Mouse (Mus musculus) CH12F3 (cell line): Measurements from ENCODE around the gene Tmem151b.

Source experiments
- in situ Hi-C: fragments of 300-500 bp; cut with MboI; formaldehyde crosslinking; loops from 2 replicates; pipeline ENCODE4 v1.14.3; 2020; ENCODE audit warnings: low sequenced_read_pairs

The Tmem151b gene

DNA sequence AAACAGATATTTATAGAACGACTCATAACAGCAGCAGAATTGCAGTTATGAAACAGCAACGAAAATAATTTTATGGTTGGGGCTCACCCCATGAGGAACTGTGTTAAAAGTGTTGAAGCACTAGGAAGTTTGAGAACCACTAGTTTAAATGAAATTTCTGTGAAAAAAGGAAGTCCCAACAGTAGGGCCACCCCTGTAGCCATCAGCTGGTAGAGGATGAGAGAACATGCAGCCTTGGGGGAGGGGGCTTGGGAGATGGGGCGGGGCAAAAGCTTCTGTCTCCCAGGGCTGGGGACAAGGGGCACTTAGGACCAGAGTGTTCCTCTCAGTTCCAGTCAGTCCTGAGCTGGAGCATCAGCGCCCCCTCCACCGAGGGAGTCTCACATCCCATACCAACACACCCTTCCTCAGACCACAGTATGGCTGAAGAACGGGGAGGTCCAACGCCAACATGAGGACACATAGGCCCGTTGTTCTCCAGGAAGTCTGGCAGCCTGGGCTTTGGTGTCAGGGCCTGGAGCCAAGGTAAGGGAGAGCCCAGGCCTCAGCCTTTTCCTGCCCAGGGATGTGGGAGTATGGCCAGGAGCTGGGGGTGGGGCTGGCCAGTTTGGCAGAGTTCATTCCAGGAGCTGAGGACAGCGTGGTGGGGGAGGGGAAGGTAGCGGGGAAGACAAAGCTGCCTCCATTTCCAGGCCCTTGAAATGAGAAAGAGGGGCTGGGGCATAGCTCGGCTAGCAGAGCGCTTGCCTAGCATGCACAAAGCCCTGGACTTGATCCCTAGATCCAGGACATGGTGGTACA, 34.8 kb upstream of the Tmem151b start:
- in situ Hi-C loops, result no loop called here

DNA sequence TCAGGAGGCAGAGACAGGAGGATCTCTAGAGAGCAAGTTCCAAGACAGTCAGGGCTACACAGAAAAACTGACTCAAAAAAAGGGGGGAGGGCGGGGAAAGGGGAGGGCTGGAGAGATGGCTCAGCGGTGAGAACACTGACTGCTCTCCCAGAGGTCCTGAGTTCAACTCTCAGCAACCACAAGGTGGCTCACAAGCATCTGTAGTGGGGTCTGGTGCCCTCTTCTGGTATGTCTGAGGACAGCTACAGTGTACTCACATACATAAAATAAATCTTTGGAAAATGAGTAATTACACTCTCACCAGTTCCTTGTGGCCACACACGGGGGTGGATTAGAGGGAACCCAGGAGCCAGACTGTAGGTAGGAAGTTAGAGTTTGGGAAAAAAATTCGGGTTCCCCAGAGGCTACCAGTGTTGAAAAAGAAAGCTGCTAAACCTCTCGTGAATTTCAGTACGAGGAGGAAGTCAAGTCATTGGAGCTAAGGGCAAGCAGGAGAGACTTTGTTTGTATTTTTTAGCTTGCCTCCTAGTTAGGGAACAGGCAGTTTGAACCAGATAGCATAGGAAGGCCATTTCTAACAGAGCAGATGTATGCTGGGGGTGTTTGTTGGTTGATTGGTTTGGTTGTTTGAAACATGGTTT, 33.4 kb upstream of the Tmem151b start:
- in situ Hi-C loops, result no loop called here

DNA sequence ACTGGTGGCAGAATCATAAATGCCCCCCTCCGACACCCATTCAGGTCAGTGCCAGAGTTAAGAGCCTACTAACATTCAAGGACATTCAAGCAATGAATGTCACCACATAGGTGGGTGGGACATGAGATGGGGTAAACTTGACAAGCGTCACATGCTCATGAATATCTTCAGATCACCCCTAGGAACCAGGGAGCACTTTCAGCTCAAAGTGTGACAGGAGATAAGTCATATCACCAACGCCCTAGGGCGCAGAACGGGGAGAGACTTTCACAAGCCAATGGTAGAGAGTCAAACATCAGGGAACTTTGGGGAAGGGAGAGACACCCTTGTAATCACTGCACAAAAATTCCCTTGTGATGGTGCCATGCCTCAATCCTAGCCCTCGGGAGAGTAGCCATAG, 32.7 kb upstream of the Tmem151b start:
- in situ Hi-C loops, result no loop called here

DNA sequence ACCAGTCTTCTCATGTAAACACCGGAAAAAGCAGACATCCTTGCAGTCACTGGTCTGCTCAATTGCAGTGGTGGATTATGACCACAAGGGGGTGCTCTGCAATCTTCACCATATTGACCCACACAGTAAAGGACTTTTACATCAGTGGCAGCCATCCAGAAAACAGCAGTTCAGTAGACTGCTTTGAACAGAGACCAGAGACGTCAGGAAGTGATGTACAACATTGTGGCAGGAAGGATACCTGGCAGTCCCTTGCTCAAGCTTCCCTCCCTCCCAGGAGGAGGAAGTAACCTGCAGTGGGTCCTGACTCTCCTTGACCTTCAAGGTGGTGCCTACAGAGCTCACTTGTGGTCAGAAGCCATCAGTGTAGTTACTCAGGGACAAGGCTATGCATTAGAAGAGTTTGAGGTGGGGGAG, 32.1 kb upstream of the Tmem151b start:
- in situ Hi-C loops, result no loop called here

DNA sequence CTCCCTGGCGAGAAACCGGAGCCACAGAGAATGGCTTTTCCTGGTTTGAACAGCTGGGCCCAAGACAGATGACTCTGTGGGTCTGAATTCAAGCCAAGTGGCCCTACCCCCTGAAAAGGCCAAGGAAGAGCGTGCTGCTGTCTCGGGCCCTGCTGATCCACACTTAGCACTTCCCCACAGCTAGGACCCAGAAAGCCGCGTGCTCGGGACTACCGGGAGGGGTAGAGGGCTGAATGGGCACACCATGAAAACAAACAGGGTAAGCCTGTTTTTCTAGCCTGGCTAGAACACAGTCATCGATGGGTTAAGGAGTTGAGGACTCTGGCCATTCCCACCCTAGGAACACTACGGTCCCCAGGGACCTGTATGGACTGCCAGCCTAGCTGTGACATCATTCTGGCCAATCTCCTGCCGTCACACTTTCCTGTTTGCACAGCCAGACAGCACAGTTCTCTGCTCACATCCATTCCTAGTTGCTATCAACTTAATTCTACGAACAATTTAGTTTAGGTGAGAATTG, 31.5 kb upstream of the Tmem151b start:
- in situ Hi-C loops, result no loop called here

DNA sequence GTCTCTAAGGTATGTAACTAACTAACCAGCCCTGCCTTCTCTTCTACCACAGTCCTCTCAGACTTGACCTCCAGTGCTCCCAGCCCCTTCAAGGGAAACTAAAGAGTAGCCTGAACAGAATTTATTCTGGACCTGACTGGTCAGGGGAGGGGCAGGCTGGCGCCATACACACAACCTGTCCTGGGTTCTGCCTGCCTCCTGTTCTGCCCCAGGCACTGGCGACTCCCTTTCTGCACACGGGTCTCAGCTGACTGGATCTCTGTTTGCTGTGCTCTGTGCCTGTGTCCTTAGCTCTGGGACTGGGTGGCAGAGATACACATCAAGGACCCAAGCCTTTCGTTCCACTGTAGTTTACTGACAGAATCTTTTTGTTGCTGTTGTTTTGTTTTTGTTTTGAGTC, 30.1 kb upstream of the Tmem151b start:
- in situ Hi-C loops, result no loop called here

DNA sequence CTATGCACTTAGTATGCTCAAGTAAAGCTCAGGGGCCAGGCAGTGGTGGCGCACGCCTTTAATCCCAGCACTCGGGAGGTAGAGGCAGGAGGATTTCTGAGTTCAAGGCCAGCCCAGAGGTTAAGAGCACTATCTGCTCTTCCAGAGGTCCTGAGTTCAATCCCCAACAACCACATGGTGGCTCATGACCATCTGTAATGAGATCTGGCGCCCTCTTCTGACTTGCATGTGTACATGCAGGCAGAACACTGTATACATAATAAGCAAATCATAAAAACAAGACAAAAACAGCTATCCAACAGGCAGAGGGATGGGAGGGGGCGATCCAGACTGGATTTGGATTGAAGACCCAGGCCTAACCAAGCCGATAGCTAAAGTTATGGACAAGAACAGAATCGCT, 29.4 kb upstream of the Tmem151b start:
- in situ Hi-C loops, result no loop called here

DNA sequence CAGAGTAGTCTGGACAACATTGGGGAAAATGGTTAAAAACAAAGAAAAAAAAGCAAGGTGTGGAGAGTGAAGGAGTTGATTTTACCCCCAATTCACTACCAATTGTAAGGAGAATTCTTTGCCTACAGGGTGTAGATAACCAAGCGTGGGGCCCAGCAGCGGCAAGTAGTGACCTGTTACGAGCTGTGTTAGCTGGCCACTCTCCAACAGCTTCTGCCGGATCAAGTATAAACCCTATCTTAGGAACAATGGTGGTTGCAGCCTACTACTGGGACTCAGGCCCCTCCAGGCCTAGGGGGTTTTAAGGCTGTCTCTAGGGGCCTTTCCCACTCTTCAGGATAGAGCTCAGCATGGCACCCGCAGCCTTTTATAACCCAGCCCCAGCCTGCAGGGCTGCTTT, 28.8 kb upstream of the Tmem151b start:
- in situ Hi-C loops, result no loop called here

DNA sequence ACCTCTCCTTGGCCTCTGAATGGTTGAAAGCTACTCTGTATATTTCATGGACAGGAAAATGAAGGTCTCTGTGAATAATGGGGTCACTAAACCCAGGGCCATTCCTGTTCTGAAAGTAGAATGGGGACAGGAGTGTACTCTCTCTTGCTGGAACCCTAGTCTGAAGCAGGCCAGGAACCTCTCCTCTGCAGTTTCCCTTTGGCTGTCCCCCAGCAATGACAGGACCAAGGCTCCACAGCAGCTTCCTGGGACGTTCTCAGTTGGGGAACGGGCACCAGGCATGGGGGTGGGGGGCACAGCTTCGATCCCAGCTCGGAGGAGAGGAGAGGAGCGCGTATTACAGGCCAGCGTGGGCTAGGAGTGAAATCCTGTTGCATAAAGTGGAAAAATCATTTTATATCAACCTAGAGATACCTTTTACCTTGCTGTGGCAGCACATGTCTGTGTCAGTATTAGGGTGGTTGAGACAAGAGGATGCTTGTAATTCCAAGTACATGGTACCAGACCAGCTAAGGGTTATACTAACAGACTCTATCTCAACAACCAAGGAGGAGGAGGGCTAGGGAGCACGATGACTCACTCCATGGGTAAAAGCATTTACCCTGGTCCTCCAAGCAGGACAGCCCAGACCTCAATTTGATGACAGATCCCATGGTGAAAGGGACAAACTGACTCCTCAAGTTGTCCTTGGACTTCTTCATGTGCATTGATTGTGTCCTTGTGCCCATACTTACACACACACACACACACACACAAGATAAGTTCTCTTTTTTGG, 25.8 kb upstream of the Tmem151b start:
- in situ Hi-C loops, result no loop called here

DNA sequence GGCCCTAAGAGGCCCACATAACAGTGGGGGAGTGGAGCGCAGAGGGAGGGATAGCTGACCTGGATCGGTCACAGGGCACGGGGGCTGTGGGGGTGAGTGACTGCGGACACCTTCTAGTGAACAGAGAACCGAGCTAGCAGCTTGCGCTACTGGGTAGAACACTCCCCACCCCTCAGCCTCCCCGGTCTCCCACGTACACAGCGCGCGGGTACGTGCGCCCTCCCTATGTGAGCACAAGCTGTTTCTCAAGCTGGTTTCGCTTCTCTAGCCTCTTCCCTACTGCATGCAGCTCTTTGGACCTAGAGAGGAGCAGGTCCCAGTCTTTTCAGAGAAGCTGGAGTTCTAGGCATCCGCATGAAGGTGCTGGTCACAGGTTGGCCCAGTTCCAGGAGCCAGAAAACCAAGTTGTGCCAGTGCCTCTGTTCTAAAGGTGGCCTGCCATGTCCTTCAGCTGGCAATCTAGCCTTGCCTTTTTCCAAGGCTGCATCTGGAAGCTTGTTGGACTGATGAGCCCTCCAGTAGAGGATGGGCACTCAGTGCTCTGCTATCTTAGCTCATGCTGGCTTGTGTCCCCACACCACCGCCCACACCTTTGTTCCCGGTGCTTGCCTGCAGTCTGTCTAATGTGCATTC, 24.8 kb upstream of the Tmem151b start:
- in situ Hi-C loops, result no loop called here

DNA sequence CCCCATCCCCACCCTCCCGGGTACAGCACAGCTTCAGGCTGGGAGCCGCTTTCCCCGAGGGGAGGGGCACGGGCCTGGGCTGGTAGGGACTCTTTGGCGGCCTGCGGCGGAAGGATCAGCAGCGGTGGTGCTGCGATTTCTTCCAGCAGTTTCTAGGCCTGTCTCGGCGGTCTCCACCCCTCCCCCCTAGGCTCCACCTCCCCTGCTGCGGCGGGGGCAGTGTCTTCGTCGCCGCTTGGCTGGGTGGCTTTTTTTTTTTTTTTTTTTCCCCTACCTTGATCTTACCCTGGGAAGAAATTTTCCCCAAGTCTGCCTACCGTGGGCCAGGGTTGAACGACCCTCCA, 24.3 kb upstream of the Tmem151b start:
- in situ Hi-C loops, result no loop called here

DNA sequence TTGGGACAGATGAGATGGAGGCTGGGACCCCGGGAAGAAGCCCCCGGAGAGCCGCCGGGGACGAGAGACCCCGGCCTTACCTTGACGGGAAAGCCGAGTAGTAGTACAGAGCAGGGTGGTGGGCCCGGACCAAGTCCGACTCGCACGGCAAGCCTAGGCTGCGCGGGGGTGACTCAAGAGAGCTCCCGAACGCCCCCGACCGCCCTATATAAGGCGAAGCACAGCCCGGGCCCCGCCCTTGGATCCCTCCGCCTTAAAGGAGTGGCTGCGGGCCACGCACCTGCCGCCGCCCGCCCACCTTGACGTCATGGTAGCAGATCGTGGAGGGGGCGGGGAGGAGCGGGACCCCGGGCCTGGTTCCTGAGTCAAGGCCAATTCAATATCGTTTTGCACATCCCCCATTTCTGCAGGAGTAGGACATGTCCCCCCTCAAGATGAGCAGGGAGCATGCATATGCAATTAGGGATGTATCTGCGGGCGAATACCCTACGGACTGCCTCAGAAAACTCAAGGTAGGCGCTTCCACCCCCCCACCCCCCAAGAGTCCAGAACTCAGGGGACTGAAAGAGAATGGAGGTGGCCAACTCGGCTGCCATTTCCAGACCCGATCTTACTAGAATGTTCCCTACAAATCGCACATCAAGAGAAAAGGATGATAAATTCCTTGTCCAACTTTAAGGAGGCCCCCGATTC, 23.8 kb upstream of the Tmem151b start, which contains the start of gene Hsp90ab1:
Gene Hsp90ab1, minus strand, starts transcription at position 185 of the 693 bp plus-strand sequence.
- in situ Hi-C loops, result no loop called here

DNA sequence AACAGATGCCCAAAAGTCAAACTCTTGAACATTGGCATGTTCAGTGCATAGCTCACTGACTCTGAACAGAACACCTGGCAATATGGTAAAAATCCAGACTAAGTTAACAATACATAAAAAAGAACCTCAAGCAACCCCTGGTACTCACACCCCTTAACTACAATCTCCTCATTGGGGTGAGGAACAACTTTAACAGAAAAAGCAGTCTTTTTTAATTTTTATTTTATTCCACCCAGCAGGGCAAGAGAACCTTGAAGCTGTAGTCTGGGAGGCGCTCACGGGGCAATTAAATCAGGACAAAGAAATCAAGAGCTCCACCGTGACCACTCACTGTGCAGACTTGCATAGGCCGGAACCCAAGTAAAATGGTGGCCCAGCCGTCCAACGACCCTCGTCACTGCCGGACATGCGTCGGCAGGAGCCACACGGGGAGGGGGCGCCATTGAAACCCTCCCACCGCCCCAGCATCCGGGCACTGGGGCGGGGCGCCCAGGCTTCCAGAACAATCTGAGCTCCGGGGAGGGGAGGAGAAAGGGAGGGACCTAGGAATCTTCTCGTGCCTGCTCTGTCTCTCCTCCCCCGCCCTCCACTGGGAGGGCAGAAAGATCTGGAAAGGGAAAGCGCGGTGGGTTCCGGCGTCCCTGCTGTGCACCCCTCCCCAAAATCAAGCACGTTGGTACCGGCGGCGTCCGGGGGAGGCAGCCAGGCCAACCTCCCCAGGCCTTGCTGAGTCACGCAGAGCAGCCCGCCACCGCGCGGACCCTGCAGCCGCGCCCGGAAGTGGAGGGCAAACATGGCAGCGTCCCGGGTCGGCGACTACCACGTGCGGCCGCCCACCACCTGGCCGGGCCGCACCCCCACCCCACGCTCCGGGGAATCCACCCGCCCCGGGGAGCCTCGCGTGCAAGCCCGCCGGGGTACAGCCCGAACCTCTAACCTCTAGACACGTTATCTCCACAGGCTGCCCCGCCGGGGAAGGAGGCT, 22.9 kb upstream of the Tmem151b start:
- in situ Hi-C loops, result no loop called here

DNA sequence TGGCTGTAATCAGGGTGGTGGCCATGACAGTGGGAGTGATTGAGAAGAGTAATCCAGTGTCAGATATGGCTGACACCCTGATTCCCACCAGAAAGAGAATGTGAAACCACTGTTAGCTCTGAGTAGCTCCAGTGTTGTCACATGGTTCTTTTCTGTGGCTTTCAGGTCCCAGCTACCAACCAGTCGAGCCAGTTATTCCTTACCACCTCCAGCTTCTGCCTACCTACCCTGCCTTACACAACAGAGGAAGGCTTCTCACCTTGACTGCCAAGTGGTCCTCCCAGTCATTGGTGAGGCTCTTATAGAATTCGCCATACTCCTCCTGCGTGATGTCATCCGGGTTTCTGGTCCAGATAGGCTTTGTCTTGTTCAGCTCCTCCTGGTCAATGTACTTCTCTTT, 20.5 kb upstream of the Tmem151b start:
- in situ Hi-C loops, result no loop called here

DNA sequence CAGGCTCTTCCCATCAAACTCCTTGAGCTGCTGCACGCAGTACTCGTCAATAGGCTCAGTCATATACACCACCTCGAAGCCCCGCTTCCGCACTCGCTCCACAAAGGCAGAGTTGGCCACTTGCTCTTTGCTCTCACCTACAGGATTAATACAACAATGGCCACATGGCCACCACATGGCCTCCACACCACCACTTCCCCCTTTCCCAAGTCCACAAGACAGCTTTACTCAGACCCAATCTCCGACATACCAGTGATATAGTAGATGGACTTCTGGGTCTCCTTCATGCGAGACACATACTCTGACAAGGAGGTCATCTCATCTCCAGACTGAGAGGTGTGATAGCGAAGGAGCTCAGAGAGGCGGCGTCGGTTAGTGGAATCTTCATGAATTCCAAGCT, 19.5 kb upstream of the Tmem151b start:
- in situ Hi-C loops, result no loop called here

DNA sequence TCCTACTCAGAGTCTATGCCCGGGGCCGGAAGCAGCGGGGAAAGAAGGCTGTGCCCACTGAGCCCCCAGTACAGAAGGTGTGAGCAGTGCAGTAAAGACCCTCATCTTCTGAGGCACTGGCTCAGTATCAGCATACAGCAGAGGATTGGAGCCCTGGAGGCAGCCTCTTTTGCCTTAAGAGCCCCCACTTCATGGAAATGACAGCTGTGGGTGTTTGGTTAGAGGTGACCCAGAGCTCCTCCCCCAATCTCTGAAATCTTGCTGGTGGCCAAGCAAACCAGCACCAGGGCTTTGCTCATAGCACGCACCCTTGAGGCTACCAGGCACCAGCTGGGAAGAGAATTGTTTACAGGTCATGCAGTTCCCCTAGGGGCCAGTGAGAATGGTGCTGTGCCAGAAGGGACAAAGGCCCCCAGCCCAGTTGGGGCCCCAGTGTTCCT, 17.7 kb upstream of the Tmem151b start:
- in situ Hi-C loops, result no loop called here

DNA sequence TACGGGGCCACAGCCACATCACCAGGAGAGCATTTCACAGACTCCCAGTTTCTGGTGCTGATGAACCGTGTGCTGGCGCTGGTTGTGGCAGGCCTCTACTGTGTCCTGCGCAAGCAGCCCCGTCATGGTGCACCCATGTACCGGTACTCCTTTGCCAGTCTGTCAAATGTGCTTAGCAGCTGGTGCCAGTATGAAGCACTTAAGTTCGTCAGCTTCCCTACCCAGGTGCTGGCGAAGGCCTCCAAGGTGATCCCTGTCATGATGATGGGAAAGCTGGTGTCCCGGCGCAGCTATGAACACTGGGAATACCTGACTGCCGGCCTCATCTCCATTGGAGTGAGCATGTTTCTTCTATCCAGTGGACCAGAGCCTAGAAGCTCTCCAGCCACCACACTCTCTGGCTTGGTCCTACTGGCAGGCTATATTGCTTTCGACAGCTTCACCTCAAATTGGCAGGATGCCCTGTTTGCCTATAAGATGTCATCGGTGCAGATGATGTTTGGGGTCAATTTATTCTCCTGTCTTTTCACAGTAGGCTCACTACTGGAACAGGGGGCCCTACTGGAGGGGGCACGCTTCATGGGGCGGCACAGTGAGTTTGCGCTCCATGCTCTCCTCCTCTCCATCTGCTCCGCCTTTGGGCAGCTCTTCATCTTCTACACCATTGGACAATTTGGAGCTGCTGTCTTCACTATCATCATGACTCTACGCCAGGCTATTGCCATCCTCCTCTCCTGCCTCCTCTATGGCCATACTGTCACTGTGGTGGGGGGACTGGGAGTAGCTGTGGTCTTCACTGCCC, 17.1 kb upstream of the Tmem151b start:
- in situ Hi-C loops, result no loop called here

DNA sequence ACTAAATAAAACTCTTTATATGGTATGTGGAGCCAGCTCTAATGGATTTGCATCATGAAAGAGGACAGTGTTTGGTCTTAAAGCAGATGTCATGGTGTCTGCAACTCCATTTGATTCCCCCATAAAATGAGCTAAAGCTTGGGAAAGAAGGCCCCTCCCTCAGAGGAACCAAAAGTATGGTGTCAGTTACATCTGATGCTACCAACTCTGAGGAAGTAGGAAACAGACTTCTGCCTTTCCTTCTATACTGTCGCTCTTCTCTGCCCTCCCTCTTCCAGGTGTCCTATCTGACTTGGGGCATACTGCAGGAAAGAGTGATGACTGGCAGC, 16.5 kb upstream of the Tmem151b start:
- in situ Hi-C loops, result no loop called here

DNA sequence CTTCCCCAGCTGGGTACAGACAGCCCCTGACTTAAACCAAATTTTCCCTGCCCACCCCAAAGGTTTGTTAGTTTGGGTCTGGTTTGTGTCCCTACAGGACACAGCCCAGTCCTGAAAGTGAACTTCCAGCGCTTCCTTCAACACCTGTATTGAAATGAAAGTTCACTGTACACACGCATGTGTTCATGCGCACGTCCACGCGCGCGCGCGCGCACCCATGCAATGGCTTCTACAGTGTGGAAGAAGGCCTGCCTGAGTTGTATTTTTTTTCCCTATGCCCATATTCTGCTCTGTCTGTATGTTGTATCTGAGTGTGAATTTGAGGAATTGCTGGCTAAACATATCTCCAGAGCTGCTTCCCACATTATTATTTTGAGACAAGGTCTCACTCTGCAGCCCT, 15.6 kb upstream of the Tmem151b start:
- in situ Hi-C loops, result no loop called here
